Mouse (Mus musculus) megakaryocyte progenitor cell, adult 5-6 weeks (primary cell): ENCODE results near the gene Fpr-rs6. TPM values are rescaled to one million over a fixed set of nuclear protein-coding genes. Genes with fewer than 3 reads are reported as not detected.

Source experiments
- ATAC-seq: replicated peaks from 2 replicates; pipeline ENCODE4 v1.8.0; 2016; ENCODE audit warnings: mild to moderate bottlenecking, moderate TSS enrichment, inconsistent platforms; ENCODE audit not compliant: poor library complexity
- total RNA-seq, 2 experiments: library from RNA; stranded (forward) in 1 of 2; stranded (reverse) in 1 of 2; fragments of 157-497, 149-512 nt in 1 of 2; fragments of 200-1000 nt in 1 of 2; gene quantifications; 2 replicates each; pipeline versions ENCODE4 v1.2.3 to v1.2.4; 2015 to 2017

Fpr-rs6 gene
- not detected in 2 replicates for total RNA-seq (2015)
- not detected in 2 replicates for total RNA-seq (2017)

GRCm38 (mm10) chr17:20182997-20183396 is at the start of gene Fpr-rs6:
Gene Fpr-rs6 (minus strand): TSS chr17:20183097.
- ATAC-seq, result no peak

Other genes with a start within 250 kb of the Fpr-rs6 start
- not detected in 2 replicates for gene Vmn2r104, start 134.8 kb downstream of the Fpr-rs6 start, total RNA-seq (2015)
- not detected in 2 replicates for gene Vmn2r104, start 134.8 kb downstream of the Fpr-rs6 start, total RNA-seq (2017)
- not detected in 2 replicates for gene Fpr-rs7, start 68.9 kb downstream of the Fpr-rs6 start, total RNA-seq (2015)
- not detected in 2 replicates for gene Fpr-rs7, start 68.9 kb downstream of the Fpr-rs6 start, total RNA-seq (2017)
- not detected in 2 replicates for gene Vmn2r105, start 52.0 kb upstream of the Fpr-rs6 start, total RNA-seq (2015)
- gene Vmn2r105, start 52.0 kb upstream of the Fpr-rs6 start, total RNA-seq (2017), result not detected in 2 replicates
- not detected in 2 replicates for gene Vmn2r106, start 102.5 kb upstream of the Fpr-rs6 start, total RNA-seq (2015)
- not detected in 2 replicates for gene Vmn2r106, start 102.5 kb upstream of the Fpr-rs6 start, total RNA-seq (2017)
- gene Vmn2r107, start 162.1 kb upstream of the Fpr-rs6 start, total RNA-seq (2015), result not detected in 2 replicates
- gene Vmn2r107, start 162.1 kb upstream of the Fpr-rs6 start, total RNA-seq (2017), result not detected in 2 replicates
- gene Vmn1r224, start 231.0 kb upstream of the Fpr-rs6 start, total RNA-seq (2015), result not detected in 2 replicates
- not detected in 2 replicates for gene Vmn1r224, start 231.0 kb upstream of the Fpr-rs6 start, total RNA-seq (2017)